Comparison of ENCODE assay signal across 8 mouse cellular contexts in the genomic region with DNA sequence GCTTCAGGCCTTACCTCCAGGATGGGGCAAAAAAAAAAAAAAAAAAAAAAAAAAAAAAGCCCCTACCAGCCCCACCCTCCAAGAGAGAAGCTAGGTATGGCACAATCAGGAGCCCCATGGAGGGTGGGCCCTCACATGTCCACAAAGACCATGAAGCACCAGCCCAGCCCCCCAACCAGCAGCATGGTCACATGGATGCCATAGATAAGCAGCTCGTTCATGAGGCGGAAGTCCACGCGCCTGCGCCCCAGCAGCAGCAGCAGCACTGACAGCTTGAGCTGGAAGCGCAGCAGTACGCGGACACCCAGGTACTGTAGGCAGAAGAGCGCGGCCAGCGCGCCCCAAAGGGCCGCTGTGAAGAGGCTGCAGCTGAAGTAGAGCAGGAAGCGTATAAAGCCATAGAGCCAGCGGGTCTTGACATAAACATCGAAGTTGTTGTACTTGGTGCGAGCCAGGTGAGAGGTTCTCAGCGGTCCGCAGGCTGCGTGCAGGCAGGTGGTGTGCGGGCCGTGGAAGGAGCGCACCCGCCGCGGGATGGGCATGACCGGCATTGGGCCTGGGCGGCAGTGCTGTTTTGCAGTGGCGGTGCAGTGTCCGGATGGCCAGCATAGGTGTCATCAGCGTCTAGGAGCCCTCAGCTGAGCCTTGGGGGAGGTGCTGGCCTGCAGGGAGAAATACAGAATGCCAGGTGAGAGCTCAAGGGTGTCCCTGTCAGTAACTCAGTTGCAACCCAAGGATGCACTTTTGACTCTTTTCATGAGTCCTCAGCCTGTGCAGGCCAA. TPM values are rescaled to one million over a fixed set of nuclear protein-coding genes. Genes with fewer than 3 reads are reported as not detected.
DNase-seq lines count a peak whose midpoint lies in the region; ATAC-seq and TF ChIP-seq lines count a peak whose summit lies in the region.

No protein-coding gene starts in this region.

- H3K4me3 ChIP-seq in ES-E14 (ENCODE audit: insufficient read depth in 1 of 2, low read depth in 1 of 2, low read length in 2 of 2, poor library complexity in 1 of 2, severe bottlenecking in 1 of 2): peak overlapping the region; percentile 82 to 83
- H3K4me3 ChIP-seq in hindbrain, embryonic 10.5 days: peak overlapping the region; percentile 84
- peak overlapping the region; percentile 92 for H3K4me3 ChIP-seq in liver, embryonic 12.5 days

- peak overlapping the region; percentile 86 for H3K4me2 ChIP-seq in liver, embryonic 12.5 days

- H3K27ac ChIP-seq in ES-E14 (ENCODE audit: insufficient read depth, low read depth, low read length, poor library complexity, severe bottlenecking): no peak overlapping the region
- peak overlapping the region; percentile 99 for H3K27ac ChIP-seq in hindbrain, embryonic 10.5 days
- H3K27ac ChIP-seq in liver, embryonic 12.5 days: peak overlapping the region; percentile 88

- peaks cover 2 to 21% of the 10 kb centered on the region in 2 experiments; a peak in 3 of 4 replicates for H3K4me1 ChIP-seq in ES-E14 (ENCODE audit: control insufficient read depth in 2 of 2, insufficient read depth in 2 of 2, low read length in 2 of 2, poor library complexity in 1 of 2)
- H3K4me1 ChIP-seq in hindbrain, embryonic 10.5 days (replicated peaks): peaks cover 47% of the 10 kb centered on the region
- peaks cover 51% of the 10 kb centered on the region for H3K4me1 ChIP-seq in liver, embryonic 12.5 days

- in situ Hi-C loops in ES-E14 (cut with MboI; ENCODE audit: low sequenced_read_pairs in 2 of 2, unreplicated experiment in 2 of 2): no loop called here

- no peaks in the 10 kb centered on the region for H3K27me3 ChIP-seq in hindbrain, embryonic 10.5 days (ENCODE audit: insufficient read depth, poor library complexity, severe bottlenecking)
- H3K27me3 ChIP-seq in liver, embryonic 12.5 days (replicated peaks): no peaks in the 10 kb centered on the region

- H3K9ac ChIP-seq in ES-E14 (ENCODE audit: insufficient read depth, low read depth, low read length, poor library complexity, severe bottlenecking): peak overlapping the region; percentile 51; the same call in 1 of the 2 replicates
- peak overlapping the region; percentile 96 for H3K9ac ChIP-seq in liver, embryonic 12.5 days

- WGBS in hindbrain, embryonic 10.5 days: 81% methylated on average over 31 of the region's 31 CpGs
- 38% methylated on average over 31 of the region's 31 CpGs for WGBS in liver, embryonic 12.5 days (ENCODE audit: insufficient replicate concordance)

- ATAC-seq in liver, embryonic 12.5 days: peak; percentile 65
- ATAC-seq in monocyte, adult 5-6 weeks (replicated peaks; ENCODE audit: insufficient number of reproducible peaks, low FRiP score, low TSS enrichment, poor library complexity, severe bottlenecking): no peak

- DNase-seq in embryo, embryonic 10 days (ENCODE audit: low spot score): peak; percentile 27
- no peak for DNase-seq in embryo, embryonic 10.5 days (ENCODE audit: low spot score)
- DNase-seq in ES-E14 (ENCODE audit: low read depth, low spot score): no peak
- DNase-seq in hindbrain, embryonic 10.5 days (ENCODE audit: low spot score): no peak
- peak; percentile 75 for DNase-seq in testis, postnatal 14 days (ENCODE audit: low spot score)
- DNase-seq in ovary, adult 18-20 months (ENCODE audit: low spot score): no peak

- H3K9me3 ChIP-seq in ES-E14 (ENCODE audit: control insufficient read depth, insufficient read depth, low read depth, low read length): no peaks in the 10 kb centered on the region
- H3K9me3 ChIP-seq in hindbrain, embryonic 10.5 days: no peaks in the 10 kb centered on the region
- no peaks in the 10 kb centered on the region for H3K9me3 ChIP-seq in liver, embryonic 12.5 days (replicated peaks)

- H3K36me3 ChIP-seq in ES-E14 (ENCODE audit: control insufficient read depth, insufficient read depth, low read length, poor library complexity, severe bottlenecking): no peaks in the 10 kb centered on the region; the same call in 1 of the 2 replicates
- H3K36me3 ChIP-seq in hindbrain, embryonic 10.5 days: peaks cover 25% of the 10 kb centered on the region
- H3K36me3 ChIP-seq in liver, embryonic 12.5 days: peaks cover 31% of the 10 kb centered on the region

TF ChIP-seq in ES-E14, 5 proteins besides CTCF, POLR2A, EP300 and RAD21:
- no peak for TF ChIP-seq HCFC1 (IDR thresholded peaks at IDR 0.05; ENCODE audit: borderline replicate concordance, insufficient read depth, low read length)
- no peak for TF ChIP-seq CHD2 (IDR thresholded peaks at IDR 0.05; ENCODE audit: low read depth, low read length)
- TF ChIP-seq ZC3H11A (IDR thresholded peaks at IDR 0.05; ENCODE audit: borderline replicate concordance, low read depth, low read length): no peak
- TF ChIP-seq ZNF384 (IDR thresholded peaks at IDR 0.05; ENCODE audit: low read depth, low read length): 0 out of 2 replicates have a peak, but pooled peaks have one; percentile 51
- TF ChIP-seq MAFK (IDR thresholded peaks at IDR 0.05; ENCODE audit: insufficient read depth, low read depth, low read length): no peak

RNA-seq across cellular contexts. Expression of a gene that starts 15.4 kb away (rescaled TPM):
- total RNA-seq in ES-E14 (2012; rRNA removed): 4.8 and 6.0 TPM in 2 replicates
- 6.2 and 8.4 TPM in 2 replicates for polyA plus RNA-seq in hindbrain, embryonic 10.5 days (2016; fragmentation: Nextera tagmentation; extraction: Ambion mirVana)
- polyA plus RNA-seq in liver, embryonic 12.5 days (2016; fragmentation: Nextera tagmentation; extraction: Ambion mirVana): 3.0 and 3.2 TPM in 2 replicates
- 1.1 to 3.6 TPM (median 1.4 TPM) in 3 replicates for total RNA-seq in monocyte, adult 5-6 weeks (2017)

Comparison
In these comparisons a context has a peak if more than half of its experiments do, and no peak if none do; other contexts are left out.
1. DNase-seq: peak in embryo, embryonic 10 days (single experiment) and testis, postnatal 14 days (single experiment); none in embryo, embryonic 10.5 days (single experiment), ES-E14 (single experiment), hindbrain, embryonic 10.5 days (single experiment) and ovary, adult 18-20 months (single experiment).
2. Peak in every context shown above with its lines, with median percentiles within 50 percentile points of each other: H3K4me3 ChIP-seq.